Mouse (Mus musculus): ENCODE data around the gene Map2k1. TPM values are rescaled to one million over a fixed set of nuclear protein-coding genes. Genes with fewer than 3 reads are reported as not detected.

The Map2k1 gene
- total RNA-seq, 2 experiments from 2014 or later, result 54.7 to 55.1 TPM

DNA sequence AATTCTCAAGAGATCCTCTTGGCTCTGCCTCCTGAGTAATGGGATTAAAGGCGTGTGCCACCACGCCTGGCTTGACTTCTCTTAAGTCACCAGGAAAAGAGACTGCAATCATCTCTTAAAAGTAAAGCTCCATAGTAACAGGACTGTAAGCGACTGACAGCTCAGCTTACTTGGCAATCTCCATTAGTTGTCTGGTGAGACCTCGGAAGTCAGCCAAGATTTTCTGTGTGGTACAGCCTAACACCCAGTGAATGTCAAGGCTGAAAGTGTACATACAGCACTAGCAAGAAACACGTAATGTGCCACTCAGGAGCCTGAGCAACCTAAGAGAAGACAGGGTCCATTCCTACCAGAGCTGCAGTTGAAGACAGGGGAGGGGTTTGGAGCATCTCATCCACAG, 93.0 kb downstream of the Map2k1 start:
- DNase-seq, result peak; percentile 56

- no peak for DNase-seq
These were observed 96.8 kb downstream of the Map2k1 start for GRCm38 (mm10) chr9:64156641-64157040.

GRCm38 (mm10) chr9:64139879-64140278, 113.6 kb downstream of the Map2k1 start:
- DNase-seq, result no peak

GRCm38 (mm10) chr9:64138896-64139295, 114.5 kb downstream of the Map2k1 start:
- peak; percentile 66 for DNase-seq

Small RNA genes within 50 kb of the gene (microRNA-seq; reads per million reads assigned to microRNA genes)
- not detected for gene Gm24106

Other genes starting within 250 kb of the Map2k1 start
- 10 to 100 TPM; 15.0 to 16.9 TPM for gene Smad6, start 231.6 kb downstream of the Map2k1 start, total RNA-seq (2021)
- gene Lctl, start 136.5 kb downstream of the Map2k1 start, total RNA-seq (2021), result 1 to 10 TPM; 2.0 to 2.8 TPM
- 10 to 100 TPM in 1 of 2 experiments, 1 to 10 TPM in 1; 5.9 to 12.8 TPM for gene Zwilch, start 80.5 kb downstream of the Map2k1 start, total RNA-seq (2021)
- gene Rpl4, start 80.3 kb downstream of the Map2k1 start, total RNA-seq (2021), result 100 to 1,000 TPM; 901 to 923 TPM
- gene Snapc5, start 74.4 kb downstream of the Map2k1 start, total RNA-seq (2021), result 10 to 100 TPM; 17.4 to 20.8 TPM
- gene Uchl4, start 18.4 kb downstream of the Map2k1 start, total RNA-seq (2021), result 1 to 10 TPM; 1.9 to 3.1 TPM
- gene Tipin, start 27.9 kb upstream of the Map2k1 start, total RNA-seq (2021), result 10 to 100 TPM; 34.1 to 50.3 TPM
- gene Dis3l, start 87.7 kb upstream of the Map2k1 start, total RNA-seq (2021), result 10 to 100 TPM; 17.3 to 17.4 TPM
- 1 to 10 TPM; 2.0 to 3.0 TPM for gene Megf11, start 132.0 kb upstream of the Map2k1 start, total RNA-seq (2021)